Mouse (Mus musculus): ENCODE results near the gene Hmgn3. TPM values are rescaled to one million over a fixed set of nuclear protein-coding genes. Genes with fewer than 3 reads are reported as not detected.
"Not testable (repeated sequence)": the region's sequence is repeated elsewhere in the genome, so short reads cannot be mapped to it uniquely, and the experiment has no call there.

Hmgn3 gene
- 10 to 100 TPM; 26.8 to 36.6 TPM for total RNA-seq (2021)
- long read RNA-seq, experiment 1, transcript Hmgn3-201 (6 exons, 862 nt) = major isoform, 7 of 23 reads
- long read RNA-seq, experiment 1, partial matches to known transcripts = 3 of 23 reads
- long read RNA-seq, experiment 1, other reads (novel, unspliced or antisense) = 4 of 23 reads
- long read RNA-seq, experiment 2, transcript Hmgn3-202 (6 exons, 983 nt) = major isoform, 8 of 20 reads
- long read RNA-seq, experiment 2, transcript Hmgn3-201 (6 exons, 862 nt) = minor isoform, 7 of 20 reads
- long read RNA-seq, experiment 2, partial matches to known transcripts = 0 of 20 reads
- long read RNA-seq, experiment 2, other reads (novel, unspliced or antisense) = 3 of 20 reads

- DNase-seq = peak; percentile 82
Measured at GRCm38 (mm10) chr9:83146446-83147188, at the start of gene Hmgn3. Gene Hmgn3, minus strand, starts transcription at chr9:83146685.

GRCm38 (mm10) chr9:83195765-83196164, 49.3 kb upstream of the Hmgn3 start:
- no peak for DNase-seq

GRCm38 (mm10) chr9:83195007-83195406, 48.5 kb upstream of the Hmgn3 start:
- DNase-seq = no peak

GRCm38 (mm10) chr9:83187752-83188151, 41.3 kb upstream of the Hmgn3 start:
- DNase-seq = no peak

- peak; percentile 58 for DNase-seq
Measured at GRCm38 (mm10) chr9:83145591-83146445, 667 bp downstream of the Hmgn3 start.

GRCm38 (mm10) chr9:83129831-83130230, 16.7 kb downstream of the Hmgn3 start:
- DNase-seq = no peak

- no peak for DNase-seq
Measured at GRCm38 (mm10) chr9:83127840-83128239, 18.6 kb downstream of the Hmgn3 start.

GRCm38 (mm10) chr9:83126482-83126881, 20.0 kb downstream of the Hmgn3 start:
- DNase-seq = not testable (repeated sequence)

- no peak for DNase-seq
Measured at GRCm38 (mm10) chr9:83119211-83119610, 27.3 kb downstream of the Hmgn3 start.

GRCm38 (mm10) chr9:83117486-83117885, 29.0 kb downstream of the Hmgn3 start:
- DNase-seq = no peak

GRCm38 (mm10) chr9:83116774-83117474, 29.6 kb downstream of the Hmgn3 start:
- no peak for DNase-seq

- no peak for DNase-seq
Measured at GRCm38 (mm10) chr9:83115676-83116075, 30.8 kb downstream of the Hmgn3 start.

GRCm38 (mm10) chr9:83113800-83114217, 32.7 kb downstream of the Hmgn3 start:
- no peak for DNase-seq

GRCm38 (mm10) chr9:83112305-83112768, 34.1 kb downstream of the Hmgn3 start:
- DNase-seq = no peak

GRCm38 (mm10) chr9:83111789-83112188, 34.7 kb downstream of the Hmgn3 start:
- no peak for DNase-seq

GRCm38 (mm10) chr9:83111117-83111686, 35.3 kb downstream of the Hmgn3 start:
- no peak for DNase-seq

GRCm38 (mm10) chr9:83110406-83111116, 35.9 kb downstream of the Hmgn3 start:
- no peak for DNase-seq

GRCm38 (mm10) chr9:83109705-83110104, 36.8 kb downstream of the Hmgn3 start:
- no peak for DNase-seq

- no peak for DNase-seq
Measured at GRCm38 (mm10) chr9:83108821-83109220, 37.7 kb downstream of the Hmgn3 start.

GRCm38 (mm10) chr9:83103785-83104184, 42.7 kb downstream of the Hmgn3 start:
- no peak for DNase-seq

GRCm38 (mm10) chr9:83101691-83102090, 44.8 kb downstream of the Hmgn3 start:
- DNase-seq = no peak

Measured in gastrocnemius, postnatal 10 days (tissue).